In the genomic region with DNA sequence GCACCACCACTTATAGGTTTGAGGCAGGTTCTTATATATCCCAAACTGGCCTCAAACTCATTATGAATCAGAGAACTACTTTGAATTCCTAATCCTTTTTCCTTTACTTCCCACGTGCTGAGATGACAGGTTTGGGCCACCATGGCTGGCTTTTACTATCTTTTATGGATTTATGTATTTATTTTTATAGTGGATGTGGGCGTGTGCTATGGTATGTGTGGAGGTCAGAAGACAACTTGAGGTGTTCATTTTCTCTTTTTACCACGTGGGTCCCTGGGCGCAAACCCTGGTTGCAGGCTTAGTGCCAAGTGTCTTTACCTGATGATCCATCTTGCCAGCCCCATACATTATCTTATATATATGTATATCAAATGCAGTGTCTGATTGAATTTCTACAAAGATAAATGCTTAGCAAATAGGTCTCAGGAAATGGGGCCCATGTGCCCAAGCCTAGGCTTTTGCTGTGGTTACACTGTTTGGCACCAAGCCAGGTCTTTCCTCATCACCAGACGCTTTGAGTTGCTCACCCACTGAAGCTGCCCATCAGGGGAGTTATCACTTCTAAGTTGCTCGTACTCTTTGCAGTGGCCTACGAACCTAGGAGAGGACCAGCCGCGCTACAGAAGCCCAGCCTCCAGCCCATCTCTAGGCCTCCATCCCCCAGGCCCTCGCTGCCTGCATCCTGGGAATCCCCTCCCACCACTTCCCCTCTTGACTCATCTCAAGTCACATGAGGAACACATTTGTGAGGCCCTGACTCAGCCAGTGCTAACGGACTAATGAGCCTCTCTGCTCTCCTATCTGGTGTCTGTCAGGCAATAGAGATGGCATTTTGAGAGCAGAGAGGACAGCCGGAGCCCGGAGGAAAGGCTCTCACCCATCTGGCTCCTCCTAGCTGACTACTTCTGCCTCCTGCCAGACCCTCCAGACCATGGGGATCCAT, we compare ENCODE assay signal across 8 mouse cellular contexts. TPM values are rescaled to one million over a fixed set of nuclear protein-coding genes. Genes with fewer than 3 reads are reported as not detected.
DNase-seq lines count a peak whose midpoint lies in the region; ATAC-seq lines count a peak whose summit lies in the region.

No protein-coding gene starts in this region.

- H3K36me3 ChIP-seq in heart, embryonic 11.5 days (ENCODE audit: control insufficient read depth, insufficient read depth, low read length), result no peaks in the 10 kb centered on the region
- H3K36me3 ChIP-seq in midbrain, embryonic 10.5 days, result no peaks in the 10 kb centered on the region

- H3K4me3 ChIP-seq in heart, embryonic 11.5 days (ENCODE audit: low read depth, low read length), result no peak overlapping the region
- H3K4me3 ChIP-seq in midbrain, embryonic 10.5 days, result no peak overlapping the region

- WGBS in heart, embryonic 11.5 days (ENCODE audit: insufficient replicate concordance), result 33% methylated on average over 13 of the region's 13 CpGs
- 79% methylated on average over 13 of the region's 13 CpGs for WGBS in midbrain, embryonic 10.5 days

- H3K9ac ChIP-seq in heart, embryonic 11.5 days (ENCODE audit: low read depth, low read length), result no peak overlapping the region

- H3K4me2 ChIP-seq in heart, embryonic 11.5 days, result peak overlapping the region; percentile 37

- DNase-seq in frontal cortex, postnatal 36 days (ENCODE audit: low spot score in 2 of 2), result peak; percentile 23 to 33
- no peak for DNase-seq in frontal cortex, postnatal 14 days (ENCODE audit: low spot score in 2 of 2)
- DNase-seq in urinary bladder, postnatal 36 days (ENCODE audit: low spot score in 2 of 2), result peak; percentile 34 to 69
- no peak for DNase-seq in urinary bladder, postnatal 10 days (ENCODE audit: low spot score)
- peak; percentile 61 for DNase-seq in liver
- peak; percentile 91 to 92 for DNase-seq in natural killer cell, adult 2 months (ENCODE audit: low spot score in 2 of 2)
- DNase-seq in midbrain, embryonic 10.5 days (ENCODE audit: low spot score), result no peak

- no peaks in the 10 kb centered on the region for H3K27me3 ChIP-seq in heart, embryonic 11.5 days (ENCODE audit: control insufficient read depth, insufficient read depth, low read length)
- H3K27me3 ChIP-seq in midbrain, embryonic 10.5 days (ENCODE audit: low read depth, poor library complexity, severe bottlenecking), result no peaks in the 10 kb centered on the region

- peak overlapping the region; percentile 92 for H3K27ac ChIP-seq in heart, embryonic 11.5 days (ENCODE audit: low read depth, low read length)
- no peak overlapping the region for H3K27ac ChIP-seq in midbrain, embryonic 10.5 days (replicated peaks)

- ATAC-seq in heart, embryonic 11.5 days (replicated peaks; ENCODE audit: insufficient number of reproducible peaks, low FRiP score, low TSS enrichment), result 0 out of 2 replicates have a peak, but pooled peaks have one; percentile 47

- peaks cover 28% of the 10 kb centered on the region for H3K4me1 ChIP-seq in heart, embryonic 11.5 days (ENCODE audit: control insufficient read depth, insufficient read depth, low read length)
- H3K4me1 ChIP-seq in midbrain, embryonic 10.5 days, result peaks cover 10% of the 10 kb centered on the region; the same call in 1 of the 2 replicates

- no peaks in the 10 kb centered on the region for H3K9me3 ChIP-seq in heart, embryonic 11.5 days (replicated peaks; ENCODE audit: control insufficient read depth, low read length)
- no peaks in the 10 kb centered on the region for H3K9me3 ChIP-seq in midbrain, embryonic 10.5 days (replicated peaks)

RNA-seq across cellular contexts. Expression of gene Ankdd1a, which starts 21.4 kb away (rescaled TPM):
- polyA plus RNA-seq in heart, embryonic 11.5 days (2014; fragmentation: Nextera tagmentation; extraction: Ambion mirVana), result not detected in 2 replicates
- 0.10 TPM in 1 of 2 replicates, not detected in the other for polyA plus RNA-seq in midbrain, embryonic 10.5 days (2016; fragmentation: Nextera tagmentation; extraction: Ambion mirVana)

RNA-seq across cellular contexts. Expression of gene Plekho2, which starts 38.4 kb away (rescaled TPM):
- 10.6 and 11.9 TPM in 2 replicates for polyA plus RNA-seq in heart, embryonic 11.5 days (2014; fragmentation: Nextera tagmentation; extraction: Ambion mirVana)
- 13.4 and 13.9 TPM in 2 replicates for polyA plus RNA-seq in midbrain, embryonic 10.5 days (2016; fragmentation: Nextera tagmentation; extraction: Ambion mirVana)

RNA-seq across cellular contexts. Expression of gene Pif1, which starts 45.6 kb away (rescaled TPM):
- polyA plus RNA-seq in heart, embryonic 11.5 days (2014; fragmentation: Nextera tagmentation; extraction: Ambion mirVana), result 7.6 and 9.5 TPM in 2 replicates
- 27.8 and 29.3 TPM in 2 replicates for polyA plus RNA-seq in midbrain, embryonic 10.5 days (2016; fragmentation: Nextera tagmentation; extraction: Ambion mirVana)

Comparison
In these comparisons a context has a peak if more than half of its experiments do, and no peak if none do; other contexts are left out.
1. DNase-seq: peak in frontal cortex, postnatal 36 days (2 of 2), urinary bladder, postnatal 36 days (2 of 2), liver (single experiment) and natural killer cell, adult 2 months (2 of 2); none in frontal cortex, postnatal 14 days (0 of 2), urinary bladder, postnatal 10 days (single experiment) and midbrain, embryonic 10.5 days (single experiment).